In the genomic region with DNA sequence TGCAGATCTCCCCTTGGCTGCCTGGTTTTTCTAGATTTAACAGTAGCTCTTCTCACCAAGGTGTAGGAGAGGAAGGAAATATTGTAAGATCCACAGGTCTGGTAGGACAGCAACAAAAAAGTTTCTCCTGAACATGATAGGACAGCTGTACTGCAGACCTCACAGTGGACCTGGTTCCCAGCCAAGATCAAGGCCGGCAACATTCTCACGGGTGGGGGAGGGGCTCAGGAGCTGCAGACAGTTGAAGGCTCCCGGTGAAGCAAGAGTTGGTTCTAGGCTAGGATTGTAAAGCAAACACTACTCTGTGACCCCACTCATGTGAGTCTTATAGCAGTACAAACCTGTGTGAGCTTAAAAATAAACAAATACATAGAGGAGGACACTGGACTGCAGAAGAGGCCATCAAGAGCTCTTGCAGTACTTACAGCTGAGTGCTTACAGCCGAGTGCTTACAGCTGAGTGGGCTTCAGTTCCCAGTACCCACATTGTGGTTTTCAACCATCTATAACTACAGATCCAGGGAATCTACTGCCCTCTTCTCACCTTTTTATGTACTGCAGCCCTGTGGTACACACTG, we compare ENCODE assay signal across 12 mouse cellular contexts. TPM values are rescaled to one million over a fixed set of nuclear protein-coding genes. Genes with fewer than 3 reads are reported as not detected.
DNase-seq lines count a peak whose midpoint lies in the region; ATAC-seq and TF ChIP-seq lines count a peak whose summit lies in the region.
"Had no signal": no experiment of that assay in that cellular context is flagged by ENCODE, and none has a peak within 500 bp of the region (broad histone marks: within the 10 kb centered on the region; RNA-seq: fewer than 3 reads in every experiment).

No protein-coding gene starts in this region.

- ATAC-seq in hindbrain, postnatal 0 days, result no peak
- ATAC-seq in hindbrain, embryonic 16.5 days, result no peak
- peak; percentile 36; the same call in 1 of the 2 replicates for ATAC-seq in granulocyte monocyte progenitor cell, adult 5-6 weeks (replicated peaks; ENCODE audit: poor library complexity, severe bottlenecking)
- peak; percentile 55 for ATAC-seq in lung, embryonic 15.5 days (ENCODE audit: borderline replicate concordance, extremely low read depth, low FRiP score, low TSS enrichment)
- ATAC-seq in hindbrain, embryonic 13.5 days (ENCODE audit: low FRiP score), result no peak
- ATAC-seq: forebrain, embryonic 13.5 days had no signal

- H3K9me3 ChIP-seq in hindbrain, postnatal 0 days (ENCODE audit: low read length), result no peaks in the 10 kb centered on the region
- no peaks in the 10 kb centered on the region for H3K9me3 ChIP-seq in hindbrain, embryonic 16.5 days (ENCODE audit: control insufficient read depth, low read length)
- no peaks in the 10 kb centered on the region for H3K9me3 ChIP-seq in lung, embryonic 15.5 days
- no peaks in the 10 kb centered on the region for H3K9me3 ChIP-seq in hindbrain, embryonic 13.5 days
- H3K9me3 ChIP-seq: forebrain, embryonic 13.5 days had no signal

- H3K27me3 ChIP-seq in hindbrain, postnatal 0 days (ENCODE audit: insufficient read depth, low read length), result no peaks in the 10 kb centered on the region
- H3K27me3 ChIP-seq in hindbrain, embryonic 16.5 days (replicated peaks; ENCODE audit: control insufficient read depth, insufficient read depth, low read length), result no peaks in the 10 kb centered on the region
- H3K27me3 ChIP-seq in lung, embryonic 15.5 days, result no peaks in the 10 kb centered on the region
- H3K27me3 ChIP-seq in hindbrain, embryonic 13.5 days, result no peaks in the 10 kb centered on the region
- H3K27me3 ChIP-seq: forebrain, embryonic 13.5 days had no signal

- no peak overlapping the region for H3K4me3 ChIP-seq in hindbrain, postnatal 0 days (ENCODE audit: low read length)
- H3K4me3 ChIP-seq in hindbrain, embryonic 16.5 days (ENCODE audit: low read length), result no peak overlapping the region
- H3K4me3 ChIP-seq in lung, embryonic 15.5 days, result no peak overlapping the region
- no peak overlapping the region for H3K4me3 ChIP-seq in hindbrain, embryonic 13.5 days
- H3K4me3 ChIP-seq: forebrain, embryonic 13.5 days had no signal

- TF ChIP-seq CTCF in hindbrain, postnatal 0 days (IDR thresholded peaks at IDR 0.05; ENCODE audit: low read depth), result no peak

- peak; percentile 10 for DNase-seq in hindbrain, postnatal 0 days (ENCODE audit: low spot score)
- peak; percentile 48 for DNase-seq in NIH3T3 (ENCODE audit: low read depth)
- DNase-seq in spleen, postnatal 14 days (ENCODE audit: low spot score in 2 of 2), result no peak
- DNase-seq in left cerebral cortex, adult 9 months (ENCODE audit: low spot score in 2 of 2), result no peak
- DNase-seq: cerebellum, adult 18-20 months; layer of hippocampus, postnatal 36 days had no signal

- 40% methylated on average over 4 of the region's 4 CpGs for WGBS in hindbrain, postnatal 0 days
- 49% methylated on average over 4 of the region's 4 CpGs for WGBS in hindbrain, embryonic 16.5 days
- WGBS in lung, embryonic 15.5 days, result 21% methylated on average over 4 of the region's 4 CpGs
- 48% methylated on average over 4 of the region's 4 CpGs for WGBS in hindbrain, embryonic 13.5 days

- H3K27ac ChIP-seq in hindbrain, postnatal 0 days, result no peak overlapping the region
- H3K27ac ChIP-seq in hindbrain, embryonic 16.5 days (ENCODE audit: low read depth, low read length), result no peak overlapping the region
- H3K27ac ChIP-seq in lung, embryonic 15.5 days, result 0 out of 2 replicates have a peak overlapping the region, but pooled peaks have one; percentile 25
- no peak overlapping the region for H3K27ac ChIP-seq in hindbrain, embryonic 13.5 days
- H3K27ac ChIP-seq: forebrain, embryonic 13.5 days had no signal

- H3K4me2 ChIP-seq in hindbrain, postnatal 0 days (ENCODE audit: low read depth, low read length), result no peak overlapping the region
- H3K4me2 ChIP-seq in hindbrain, embryonic 16.5 days (ENCODE audit: low read length), result no peak overlapping the region
- no peak overlapping the region for H3K4me2 ChIP-seq in lung, embryonic 15.5 days
- H3K4me2 ChIP-seq in hindbrain, embryonic 13.5 days, result no peak overlapping the region
- H3K4me2 ChIP-seq: forebrain, embryonic 13.5 days had no signal

- no peak overlapping the region for H3K9ac ChIP-seq in hindbrain, postnatal 0 days (replicated peaks; ENCODE audit: low read length)
- no peak overlapping the region for H3K9ac ChIP-seq in hindbrain, embryonic 16.5 days (ENCODE audit: low read depth, low read length)
- H3K9ac ChIP-seq in lung, embryonic 15.5 days, result no peak overlapping the region
- no peak overlapping the region for H3K9ac ChIP-seq in hindbrain, embryonic 13.5 days
- H3K9ac ChIP-seq: forebrain, embryonic 13.5 days had no signal

- no peaks in the 10 kb centered on the region for H3K36me3 ChIP-seq in hindbrain, postnatal 0 days (ENCODE audit: insufficient read depth, low read length)
- no peaks in the 10 kb centered on the region for H3K36me3 ChIP-seq in hindbrain, embryonic 16.5 days (ENCODE audit: control insufficient read depth, insufficient read depth, low read length)
- no peaks in the 10 kb centered on the region for H3K36me3 ChIP-seq in lung, embryonic 15.5 days
- peaks cover 30% of the 10 kb centered on the region for H3K36me3 ChIP-seq in hindbrain, embryonic 13.5 days

- H3K4me1 ChIP-seq in hindbrain, postnatal 0 days (ENCODE audit: insufficient read depth, low read length), result no peaks in the 10 kb centered on the region
- no peaks in the 10 kb centered on the region for H3K4me1 ChIP-seq in hindbrain, embryonic 16.5 days (ENCODE audit: control insufficient read depth, insufficient read depth, low read depth, low read length)
- 0 out of 2 replicates have a peak, but pooled peaks cover 4% of the 10 kb centered on the region for H3K4me1 ChIP-seq in lung, embryonic 15.5 days
- H3K4me1 ChIP-seq in hindbrain, embryonic 13.5 days (replicated peaks), result peaks cover 6% of the 10 kb centered on the region; the same call in 1 of the 2 replicates

RNA-seq across cellular contexts. Expression of gene Gapdhs, which starts 0.6 kb away (rescaled TPM):
- total RNA-seq in hindbrain, postnatal 0 days (2014; rRNA removed), result not detected in 2 replicates
- polyA plus RNA-seq in hindbrain, postnatal 0 days (2015; fragmentation: Nextera tagmentation; extraction: Ambion mirVana), result 0.32 and 0.69 TPM in 2 replicates
- 0.82 and 1.1 TPM in 2 replicates for polyA plus RNA-seq in hindbrain, embryonic 16.5 days (2015; fragmentation: Nextera tagmentation; extraction: Ambion mirVana)
- not detected in 2 replicates for total RNA-seq in granulocyte monocyte progenitor cell, adult 5-6 weeks (2014; fragmentation: Nextera tagmentation)
- total RNA-seq in granulocyte monocyte progenitor cell, adult 5-6 weeks (2017), result not detected in 2 replicates
- polyA plus RNA-seq in lung, embryonic 15.5 days (2015; fragmentation: Nextera tagmentation; extraction: Ambion mirVana), result 0.19 and 0.46 TPM in 2 replicates
- 1.3 and 1.7 TPM in 2 replicates for polyA plus RNA-seq in hindbrain, embryonic 13.5 days (2015; fragmentation: Nextera tagmentation; extraction: Ambion mirVana)
- total RNA-seq: layer of hippocampus, postnatal 36 days; MEL had no signal

RNA-seq across cellular contexts. Expression of gene Sbsn, which starts 7.2 kb away (rescaled TPM):
- total RNA-seq in hindbrain, postnatal 0 days (2014; rRNA removed), result 0.84 and 4.2 TPM in 2 replicates
- 2.9 and 3.0 TPM in 2 replicates for polyA plus RNA-seq in hindbrain, postnatal 0 days (2015; fragmentation: Nextera tagmentation; extraction: Ambion mirVana)
- polyA plus RNA-seq in hindbrain, embryonic 16.5 days (2015; fragmentation: Nextera tagmentation; extraction: Ambion mirVana), result 0.98 and 1.0 TPM in 2 replicates
- 2.4 and 3.7 TPM in 2 replicates for total RNA-seq in granulocyte monocyte progenitor cell, adult 5-6 weeks (2014; fragmentation: Nextera tagmentation)
- total RNA-seq in granulocyte monocyte progenitor cell, adult 5-6 weeks (2017), result 1.2 TPM in 1 of 2 replicates, not detected in the other
- 1.4 and 1.8 TPM in 2 replicates for polyA plus RNA-seq in lung, embryonic 15.5 days (2015; fragmentation: Nextera tagmentation; extraction: Ambion mirVana)
- 1.3 and 1.7 TPM in 2 replicates for polyA plus RNA-seq in hindbrain, embryonic 13.5 days (2015; fragmentation: Nextera tagmentation; extraction: Ambion mirVana)

RNA-seq across cellular contexts. Expression of gene Tmem147, which starts 14.8 kb away (rescaled TPM):
- 195 and 238 TPM in 2 replicates for total RNA-seq in hindbrain, postnatal 0 days (2014; rRNA removed)
- polyA plus RNA-seq in hindbrain, postnatal 0 days (2015; fragmentation: Nextera tagmentation; extraction: Ambion mirVana), result 338 and 342 TPM in 2 replicates
- polyA plus RNA-seq in hindbrain, embryonic 16.5 days (2015; fragmentation: Nextera tagmentation; extraction: Ambion mirVana), result 278 and 301 TPM in 2 replicates
- total RNA-seq in granulocyte monocyte progenitor cell, adult 5-6 weeks (2014; fragmentation: Nextera tagmentation), result 160 and 219 TPM in 2 replicates
- 71.5 and 106 TPM in 2 replicates for total RNA-seq in granulocyte monocyte progenitor cell, adult 5-6 weeks (2017)
- 153 and 159 TPM in 2 replicates for polyA plus RNA-seq in lung, embryonic 15.5 days (2015; fragmentation: Nextera tagmentation; extraction: Ambion mirVana)
- polyA plus RNA-seq in hindbrain, embryonic 13.5 days (2015; fragmentation: Nextera tagmentation; extraction: Ambion mirVana), result 232 and 243 TPM in 2 replicates

RNA-seq across cellular contexts. Expression of gene Dmkn, which starts 19.4 kb away (rescaled TPM):
- total RNA-seq in hindbrain, postnatal 0 days (2014; rRNA removed), result 1.4 and 2.1 TPM in 2 replicates
- 3.9 and 5.8 TPM in 2 replicates for polyA plus RNA-seq in hindbrain, postnatal 0 days (2015; fragmentation: Nextera tagmentation; extraction: Ambion mirVana)
- polyA plus RNA-seq in hindbrain, embryonic 16.5 days (2015; fragmentation: Nextera tagmentation; extraction: Ambion mirVana), result 1.8 and 2.2 TPM in 2 replicates
- total RNA-seq in granulocyte monocyte progenitor cell, adult 5-6 weeks (2014; fragmentation: Nextera tagmentation), result 68.4 and 69.3 TPM in 2 replicates
- total RNA-seq in granulocyte monocyte progenitor cell, adult 5-6 weeks (2017), result 81.3 and 133 TPM in 2 replicates
- 5.4 and 5.9 TPM in 2 replicates for polyA plus RNA-seq in lung, embryonic 15.5 days (2015; fragmentation: Nextera tagmentation; extraction: Ambion mirVana)
- 0.52 and 0.70 TPM in 2 replicates for polyA plus RNA-seq in hindbrain, embryonic 13.5 days (2015; fragmentation: Nextera tagmentation; extraction: Ambion mirVana)
- total RNA-seq: MEL had no signal
- polyA plus RNA-seq: forebrain, embryonic 13.5 days had no signal

RNA-seq across cellular contexts. Expression of gene Atp4a, which starts 32.1 kb away (rescaled TPM):
- 2.0 and 5.3 TPM in 2 replicates for total RNA-seq in hindbrain, postnatal 0 days (2014; rRNA removed)
- polyA plus RNA-seq in hindbrain, postnatal 0 days (2015; fragmentation: Nextera tagmentation; extraction: Ambion mirVana), result 4.2 and 6.0 TPM in 2 replicates
- polyA plus RNA-seq in hindbrain, embryonic 16.5 days (2015; fragmentation: Nextera tagmentation; extraction: Ambion mirVana), result 3.0 and 3.7 TPM in 2 replicates
- 1.5 TPM in 1 of 2 replicates, not detected in the other for total RNA-seq in granulocyte monocyte progenitor cell, adult 5-6 weeks (2014; fragmentation: Nextera tagmentation)
- total RNA-seq in granulocyte monocyte progenitor cell, adult 5-6 weeks (2017), result 0.22 and 3.5 TPM in 2 replicates
- 0.40 and 0.41 TPM in 2 replicates for polyA plus RNA-seq in lung, embryonic 15.5 days (2015; fragmentation: Nextera tagmentation; extraction: Ambion mirVana)
- 1.2 and 1.6 TPM in 2 replicates for polyA plus RNA-seq in hindbrain, embryonic 13.5 days (2015; fragmentation: Nextera tagmentation; extraction: Ambion mirVana)

Comparison
In these comparisons a context has a peak if more than half of its experiments do, and no peak if none do; other contexts are left out.
1. ATAC-seq: peak in granulocyte monocyte progenitor cell, adult 5-6 weeks (single experiment) and lung, embryonic 15.5 days (single experiment); none in hindbrain, postnatal 0 days (single experiment), hindbrain, embryonic 16.5 days (single experiment) and hindbrain, embryonic 13.5 days (single experiment).
2. DNase-seq: peak in hindbrain, postnatal 0 days (single experiment) and NIH3T3 (single experiment); none in spleen, postnatal 14 days (0 of 2) and left cerebral cortex, adult 9 months (0 of 2).